Mouse (Mus musculus): Measurements from ENCODE around the gene Ftsj1. TPM values are rescaled to one million over a fixed set of nuclear protein-coding genes. Genes with fewer than 3 reads are reported as not detected.

The Ftsj1 gene
- total RNA-seq (2014; rRNA removed; ENCODE audit: low replicate concordance) (20.9 and 25.1 TPM in 2 replicates), polyA plus RNA-seq (2015; fragmentation: Nextera tagmentation; extraction: Ambion mirVana) (17.1 and 18.8 TPM in 2 replicates)

DNA sequence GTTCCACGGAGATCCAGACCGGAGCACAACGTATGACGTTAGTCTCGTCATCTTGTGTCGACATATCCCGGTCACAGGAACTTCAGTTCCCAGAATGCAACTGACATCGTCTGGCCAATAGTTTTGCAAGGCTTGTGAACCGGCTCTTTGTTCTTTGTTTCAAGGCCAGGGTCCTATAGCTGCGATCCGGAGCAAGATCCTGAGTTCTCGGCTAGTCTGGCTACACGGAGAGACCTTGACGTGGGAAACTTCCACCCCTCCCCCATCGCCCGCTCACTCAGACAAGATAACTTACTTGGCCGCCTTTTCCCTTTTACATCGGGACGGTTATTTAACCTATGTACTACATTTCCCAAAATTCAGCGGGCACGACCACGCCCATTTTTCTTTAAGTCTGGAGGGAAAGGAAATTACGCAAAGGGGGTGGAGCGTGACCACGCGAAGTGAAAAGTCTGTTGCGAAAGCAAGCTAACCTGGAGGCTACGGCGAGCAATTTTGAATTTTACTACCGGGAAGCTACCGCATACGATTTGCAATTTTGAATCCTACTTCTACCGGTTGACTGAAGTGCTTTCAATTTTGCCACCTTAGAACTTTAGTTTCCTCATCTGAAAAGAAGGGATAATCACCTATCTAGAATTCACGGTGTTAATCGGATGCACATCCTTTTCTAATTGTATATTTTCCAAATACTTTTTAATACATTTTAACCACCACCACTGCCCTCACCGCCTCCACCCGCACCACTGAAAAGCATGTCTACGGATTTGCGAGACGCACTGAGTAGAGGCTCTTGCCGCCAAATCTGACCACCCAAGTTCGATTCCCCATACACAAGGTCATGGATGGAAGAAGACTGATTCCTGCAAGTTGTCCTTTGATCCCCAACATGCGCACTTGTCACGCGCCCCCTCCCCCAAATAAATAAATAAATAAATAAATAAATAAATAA is at the start of gene Ftsj1:
Gene Ftsj1, minus strand, starts transcription at position 73 of the 952 bp plus-strand sequence.
- WGBS = 12% methylated on average over 45 of the region's 45 CpGs
- Histone ChIP-seq H3K27me3 (ENCODE audit: control insufficient read depth, insufficient read depth, low read length) (no peaks in the 10 kb centered on the region), H3K9me3 (replicated peaks; ENCODE audit: control insufficient read depth, low read length) (no peaks in the 10 kb centered on the region), H3K27ac (ENCODE audit: low read depth) (peak within 1 kb of the TSS; percentile 74), H3K4me2 (ENCODE audit: low read depth, low read length) (peak within 1 kb of the TSS; percentile 65), H3K36me3 (replicated peaks; ENCODE audit: control insufficient read depth, insufficient read depth, low read length) (no peaks in the 10 kb centered on the region), H3K4me1 (ENCODE audit: control insufficient read depth, insufficient read depth) (no peaks in the 10 kb centered on the region), H3K4me3 (ENCODE audit: low read depth, low read length) (peak within 1 kb of the TSS; percentile 56), H3K9ac (replicated peaks; ENCODE audit: low read depth, low read length) (peak within 1 kb of the TSS; percentile 57)
- ATAC-seq (ENCODE audit: insufficient read depth, low read depth) (peak; percentile 94), DNase-seq (ENCODE audit: low spot score) (peak; percentile 90)
- TF ChIP-seq CTCF (IDR thresholded peaks at IDR 0.05; ENCODE audit: low read depth) = no peak
- TF ChIP-seq EP300 (IDR thresholded peaks at IDR 0.05; ENCODE audit: low read depth) = no peak

DNA sequence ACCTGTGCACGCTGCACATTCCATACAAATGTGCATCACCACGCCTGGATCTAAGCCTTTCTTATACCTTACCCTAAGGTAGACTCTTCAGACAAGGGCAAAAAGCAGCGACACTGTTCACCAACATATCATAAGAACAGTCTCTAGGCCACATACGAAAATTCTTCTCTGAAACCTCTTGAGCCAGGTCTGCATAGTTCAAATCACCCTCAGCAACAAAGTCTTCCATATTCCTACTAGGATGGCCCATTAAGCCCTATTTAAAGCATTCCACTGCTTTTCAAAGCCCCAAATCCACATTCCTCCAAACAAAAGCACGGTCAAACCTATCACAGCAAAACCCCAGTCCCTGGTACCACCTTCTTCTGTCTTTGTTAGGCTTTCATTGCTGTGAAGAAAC is 36.4 kb upstream of the Ftsj1 start:
- DNase-seq (ENCODE audit: low spot score) (no peak), ATAC-seq (ENCODE audit: insufficient read depth, low read depth) (no peak)
- Histone ChIP-seq H3K27ac (ENCODE audit: low read depth) (no peak overlapping the region), H3K9me3 (replicated peaks; ENCODE audit: control insufficient read depth, low read length) (no peaks in the 10 kb centered on the region), H3K36me3 (replicated peaks; ENCODE audit: control insufficient read depth, insufficient read depth, low read length) (no peaks in the 10 kb centered on the region), H3K27me3 (ENCODE audit: control insufficient read depth, insufficient read depth, low read length) (no peaks in the 10 kb centered on the region), H3K4me2 (ENCODE audit: low read depth, low read length) (no peak overlapping the region), H3K4me3 (ENCODE audit: low read depth, low read length) (no peak overlapping the region), H3K9ac (replicated peaks; ENCODE audit: low read depth, low read length) (no peak overlapping the region), H3K4me1 (ENCODE audit: control insufficient read depth, insufficient read depth) (no peaks in the 10 kb centered on the region)
- no peak for TF ChIP-seq CTCF (IDR thresholded peaks at IDR 0.05; ENCODE audit: low read depth)
- TF ChIP-seq EP300 (IDR thresholded peaks at IDR 0.05; ENCODE audit: low read depth) = no peak
- WGBS = 70% methylated on average over 5 of the region's 5 CpGs

DNA sequence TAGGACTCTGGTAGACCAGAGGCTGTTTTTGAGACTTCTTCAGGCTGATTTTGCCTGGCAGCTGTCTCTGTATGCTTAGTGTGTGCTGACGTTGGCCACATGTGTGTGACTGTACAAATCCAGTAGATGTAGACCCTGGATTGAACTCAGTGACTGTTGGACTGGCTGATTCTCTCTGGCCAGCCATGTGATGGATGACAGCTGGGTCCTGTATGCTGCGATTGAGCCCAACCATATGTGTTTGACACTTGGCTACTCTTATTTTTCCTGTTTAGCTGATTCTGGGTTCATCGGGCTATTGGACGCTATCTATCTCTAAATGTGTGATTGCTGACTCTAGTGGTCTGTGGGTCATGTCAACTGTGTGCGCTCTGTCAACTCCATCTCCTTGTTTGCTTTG is 21.9 kb upstream of the Ftsj1 start:
- no peak for DNase-seq (ENCODE audit: low spot score)
- Histone ChIP-seq H3K36me3 (replicated peaks; ENCODE audit: control insufficient read depth, insufficient read depth, low read length) (no peaks in the 10 kb centered on the region), H3K27ac (ENCODE audit: low read depth) (no peak overlapping the region), H3K27me3 (ENCODE audit: control insufficient read depth, insufficient read depth, low read length) (no peaks in the 10 kb centered on the region), H3K4me1 (ENCODE audit: control insufficient read depth, insufficient read depth) (no peaks in the 10 kb centered on the region), H3K4me2 (ENCODE audit: low read depth, low read length) (no peak overlapping the region), H3K9ac (replicated peaks; ENCODE audit: low read depth, low read length) (no peak overlapping the region), H3K9me3 (replicated peaks; ENCODE audit: control insufficient read depth, low read length) (no peaks in the 10 kb centered on the region), H3K4me3 (ENCODE audit: low read depth, low read length) (no peak overlapping the region)
- WGBS = 80% methylated on average over 5 of the region's 5 CpGs
- peak; percentile 36; the same call in 1 of the 2 replicates for ATAC-seq (ENCODE audit: insufficient read depth, low read depth)
- no peak for TF ChIP-seq EP300 (IDR thresholded peaks at IDR 0.05; ENCODE audit: low read depth)
- no peak for TF ChIP-seq CTCF (IDR thresholded peaks at IDR 0.05; ENCODE audit: low read depth)

DNA sequence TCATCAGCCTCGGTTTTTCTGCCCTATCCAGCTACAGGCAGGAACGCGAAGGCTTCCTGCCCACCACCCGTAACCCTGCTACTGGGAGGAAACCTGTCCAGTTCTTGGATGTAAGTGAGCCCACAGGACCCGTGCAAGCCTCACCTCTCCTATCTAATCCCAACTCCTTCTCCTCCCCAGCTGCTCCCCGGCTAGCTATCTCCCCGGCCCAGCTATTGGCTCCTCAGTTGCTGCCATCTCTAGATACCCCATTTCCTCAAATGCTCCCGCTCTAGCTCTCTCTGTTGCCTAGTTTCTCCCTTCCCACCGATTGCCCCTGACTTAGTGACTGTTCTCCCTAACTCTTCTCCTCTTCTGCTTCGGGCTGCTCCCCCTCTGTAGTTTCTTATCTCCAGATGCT is 19.8 kb upstream of the Ftsj1 start:
- no peak overlapping the region for H3K27ac ChIP-seq (ENCODE audit: low read depth)
- no peaks in the 10 kb centered on the region for H3K36me3 ChIP-seq (replicated peaks; ENCODE audit: control insufficient read depth, insufficient read depth, low read length)
- WGBS = 17% methylated on average over 10 of the region's 10 CpGs
- DNase-seq (ENCODE audit: low spot score) (no peak), ATAC-seq (ENCODE audit: insufficient read depth, low read depth) (no peak)
- no peak overlapping the region for H3K9ac ChIP-seq (replicated peaks; ENCODE audit: low read depth, low read length)
- TF ChIP-seq CTCF (IDR thresholded peaks at IDR 0.05; ENCODE audit: low read depth) (no peak), EP300 (IDR thresholded peaks at IDR 0.05; ENCODE audit: low read depth) (no peak)
- H3K4me2 ChIP-seq (ENCODE audit: low read depth, low read length) = peak overlapping the region; percentile 53
- peak overlapping the region; percentile 34; the same call in 1 of the 2 replicates for H3K4me3 ChIP-seq (ENCODE audit: low read depth, low read length)
- no peaks in the 10 kb centered on the region for H3K9me3 ChIP-seq (replicated peaks; ENCODE audit: control insufficient read depth, low read length)
- no peaks in the 10 kb centered on the region for H3K27me3 ChIP-seq (ENCODE audit: control insufficient read depth, insufficient read depth, low read length)
- no peaks in the 10 kb centered on the region for H3K4me1 ChIP-seq (ENCODE audit: control insufficient read depth, insufficient read depth)

DNA sequence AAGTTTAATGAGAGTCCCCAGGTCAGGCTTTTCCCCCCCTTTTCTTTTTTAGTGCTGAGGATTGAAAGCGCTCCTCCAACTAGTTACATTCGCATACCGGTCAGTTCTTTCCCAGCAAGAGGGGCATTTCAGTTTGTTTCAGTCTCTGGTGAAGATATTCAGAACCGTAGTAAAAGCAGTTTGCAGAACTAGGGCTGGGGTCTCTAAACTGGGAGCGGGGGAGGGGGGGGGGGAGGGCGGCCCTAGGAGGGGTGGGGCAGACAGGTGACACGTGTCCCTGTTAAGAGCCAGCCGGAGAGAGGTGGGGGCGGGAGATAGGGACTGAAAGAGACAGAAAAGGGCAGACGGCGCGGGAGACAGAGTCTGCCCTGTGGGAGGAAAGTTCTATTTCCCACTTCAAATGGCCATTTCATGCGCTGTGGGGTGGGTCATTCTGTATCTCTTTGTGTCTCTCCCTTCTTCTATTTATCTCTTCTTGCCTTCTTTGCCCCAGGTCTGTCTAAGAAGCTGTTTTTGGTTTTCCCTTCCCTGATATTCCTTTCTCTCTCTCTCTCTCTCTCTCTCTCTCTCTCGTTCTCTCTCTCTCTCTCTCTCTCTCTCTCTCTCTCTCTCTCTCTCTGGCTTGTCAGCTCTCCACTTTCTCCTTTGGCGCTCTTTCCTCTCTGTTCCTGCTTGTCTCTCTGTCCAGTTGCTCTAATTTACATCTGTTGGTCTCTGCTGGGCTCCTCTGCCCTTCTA is 19.0 kb upstream of the Ftsj1 start, which contains the start of gene Slc38a5:
Gene Slc38a5, plus strand, starts transcription at position 51 of the 738 bp plus-strand sequence.
- Histone ChIP-seq H3K4me1 (ENCODE audit: control insufficient read depth, insufficient read depth) (no peaks in the 10 kb centered on the region), H3K4me2 (ENCODE audit: low read depth, low read length) (peak within 1 kb of the TSS; percentile 53), H3K9me3 (replicated peaks; ENCODE audit: control insufficient read depth, low read length) (no peaks in the 10 kb centered on the region), H3K27ac (ENCODE audit: low read depth) (no peak within 1 kb of the TSS), H3K36me3 (replicated peaks; ENCODE audit: control insufficient read depth, insufficient read depth, low read length) (no peaks in the 10 kb centered on the region), H3K9ac (replicated peaks; ENCODE audit: low read depth, low read length) (no peak within 1 kb of the TSS), H3K4me3 (ENCODE audit: low read depth, low read length) (peak within 1 kb of the TSS; percentile 34), H3K27me3 (ENCODE audit: control insufficient read depth, insufficient read depth, low read length) (no peaks in the 10 kb centered on the region)
- no peak for DNase-seq (ENCODE audit: low spot score)
- ATAC-seq (ENCODE audit: insufficient read depth, low read depth) = no peak
- no peak for TF ChIP-seq EP300 (IDR thresholded peaks at IDR 0.05; ENCODE audit: low read depth)
- WGBS = 23% methylated on average over 13 of the region's 15 CpGs

All from heart, postnatal 0 days (tissue).